Mouse (Mus musculus): ENCODE measurements around the gene Tpst1.
A peak's percentile ranks its signal among the peaks of the same experiment; 100 is the strongest.

Gene Tpst1

DNA sequence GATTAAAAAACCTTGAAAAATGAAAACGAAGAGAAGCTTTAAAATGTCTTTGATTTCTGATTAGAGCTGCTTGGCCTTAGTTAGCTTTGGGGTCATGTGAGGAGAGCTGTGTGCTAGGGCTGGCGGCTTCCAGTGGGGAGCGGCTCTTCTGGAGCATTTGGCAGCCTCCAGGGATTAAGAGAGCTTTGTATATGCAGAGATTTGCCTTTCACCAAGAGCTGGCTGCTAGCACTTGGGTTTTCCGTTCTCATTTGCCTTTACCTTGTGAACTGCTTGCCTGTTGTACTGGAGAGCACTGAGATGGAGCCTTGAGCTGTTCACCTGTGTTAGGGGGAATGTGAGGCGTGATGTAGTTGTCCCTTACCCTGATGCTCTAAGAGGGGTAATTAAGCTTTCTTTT is 20.6 kb upstream of the Tpst1 start:
- DNase-seq (ENCODE audit: low read depth, low spot score) = no peak

DNA sequence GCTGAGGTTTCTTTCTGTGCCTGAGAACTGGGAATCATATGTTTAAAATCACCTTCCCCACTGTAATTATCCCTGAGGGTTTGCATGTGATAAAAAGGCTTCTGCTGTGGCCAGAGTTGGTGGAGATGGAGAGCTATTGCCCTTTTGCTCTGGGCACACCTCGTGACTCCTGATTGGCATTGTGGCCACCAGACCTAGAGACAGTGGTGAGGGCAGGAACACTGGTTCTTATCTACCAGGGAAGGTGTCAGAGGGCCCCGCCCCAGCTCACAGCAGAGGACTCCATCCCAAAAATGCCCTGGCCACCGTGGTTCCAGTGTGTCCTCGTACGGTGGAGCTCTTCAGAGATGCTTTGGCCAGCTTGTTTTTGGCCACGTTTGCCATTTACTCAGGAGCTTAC is 20.2 kb upstream of the Tpst1 start:
- no peak for DNase-seq (ENCODE audit: low read depth, low spot score)

DNA sequence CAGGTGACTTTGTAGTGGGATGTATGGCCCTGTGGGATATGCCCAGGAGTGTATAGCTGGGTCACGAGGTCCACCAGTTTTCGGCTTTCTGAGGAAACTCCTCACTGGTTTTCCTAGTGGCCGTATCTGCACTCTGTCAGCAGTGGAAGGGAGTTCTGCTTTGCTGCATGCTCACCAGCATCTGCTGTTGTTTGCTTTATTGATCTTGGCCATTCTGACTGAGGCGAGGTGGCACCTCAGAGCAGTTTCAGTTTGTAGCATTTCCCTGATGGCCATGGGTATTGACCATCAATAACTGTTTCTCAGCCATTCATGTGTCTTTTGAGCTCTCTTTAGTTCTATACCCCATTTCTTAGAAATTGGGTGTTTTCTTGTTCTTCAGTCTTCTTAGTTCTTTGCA is 17.4 kb upstream of the Tpst1 start:
- no peak for DNase-seq (ENCODE audit: low read depth, low spot score)

DNA sequence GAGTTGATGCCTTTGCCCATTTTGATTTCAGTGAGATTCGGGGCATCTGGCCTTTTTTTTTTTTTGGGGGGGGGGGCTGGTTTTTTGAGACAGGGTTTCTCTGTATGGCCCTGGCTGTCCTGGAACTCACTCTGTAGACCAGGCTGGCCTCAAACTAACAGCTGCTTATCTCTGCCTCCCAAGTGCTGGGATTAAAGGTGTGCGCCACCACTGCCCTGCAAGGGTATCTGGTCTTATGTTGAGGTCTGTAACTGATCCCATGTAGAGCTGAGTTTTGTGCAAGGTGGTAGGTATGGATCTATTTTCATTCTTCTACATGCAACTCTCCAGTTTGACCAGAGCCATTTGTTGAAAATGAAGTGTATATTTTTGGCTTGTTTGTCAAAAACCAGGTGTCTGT is 16.8 kb upstream of the Tpst1 start:
- no peak for DNase-seq (ENCODE audit: low read depth, low spot score)

DNA sequence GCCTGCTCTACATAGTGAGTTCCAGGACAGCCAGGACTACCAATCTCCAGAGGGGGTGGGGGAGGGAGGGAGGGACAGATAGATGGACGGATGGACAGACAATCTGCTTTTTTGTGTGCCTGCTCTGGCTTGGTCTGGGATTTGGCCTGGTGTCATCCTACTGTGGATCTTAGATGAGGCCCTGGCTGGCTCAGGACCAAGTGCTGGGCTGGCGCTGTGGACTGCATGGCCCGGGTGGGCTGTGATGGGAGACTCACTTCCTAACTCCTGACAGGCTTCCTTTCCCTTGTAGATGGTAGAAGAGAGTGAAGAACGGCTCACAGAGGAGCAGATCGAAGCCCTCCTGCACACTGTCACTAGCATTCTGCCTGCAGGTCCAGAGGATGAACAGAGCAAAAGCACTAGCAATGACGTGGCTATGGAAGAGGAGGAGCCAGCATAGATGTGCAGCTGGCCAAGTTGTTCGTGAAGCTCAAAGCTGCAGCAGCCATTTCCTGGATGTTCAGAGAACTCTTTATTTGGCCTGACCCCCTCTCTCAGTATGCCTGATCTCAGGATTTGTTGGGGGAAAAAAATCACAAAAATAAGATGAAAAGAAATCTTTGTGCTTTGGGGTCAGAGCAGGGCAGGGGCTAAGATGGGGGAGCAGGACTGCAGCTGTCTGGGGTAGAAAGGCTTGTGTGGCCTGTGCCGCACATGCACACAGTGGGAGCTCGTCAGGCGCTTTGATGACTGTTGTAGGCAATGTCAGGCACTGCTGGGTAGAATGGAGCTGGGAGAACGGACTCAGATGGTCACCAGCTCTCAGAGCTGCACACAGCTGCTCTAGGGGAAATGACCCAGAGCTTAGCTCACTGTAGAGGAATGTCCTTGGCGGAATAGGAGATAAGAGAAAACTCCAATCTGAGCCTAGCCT is 13.5 kb upstream of the Tpst1 start:
- no peak for DNase-seq (ENCODE audit: low read depth, low spot score)

DNA sequence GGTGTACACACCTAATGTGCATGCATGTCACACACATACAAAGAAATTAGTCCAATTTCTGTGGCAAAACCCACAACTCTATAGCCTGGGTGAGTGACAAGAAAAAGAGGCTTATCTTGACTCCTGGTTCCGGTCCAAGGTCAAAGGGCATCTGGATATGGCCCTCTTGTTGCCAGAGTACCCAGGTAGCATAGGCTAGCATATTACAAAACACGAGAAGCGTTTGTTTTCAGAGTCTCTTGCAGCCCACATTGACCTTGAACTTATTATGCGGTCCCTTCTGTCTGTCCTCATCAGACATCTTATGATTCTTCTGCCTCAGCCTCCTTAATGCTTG is 12.8 kb upstream of the Tpst1 start:
- DNase-seq (ENCODE audit: low read depth, low spot score) = no peak

DNA sequence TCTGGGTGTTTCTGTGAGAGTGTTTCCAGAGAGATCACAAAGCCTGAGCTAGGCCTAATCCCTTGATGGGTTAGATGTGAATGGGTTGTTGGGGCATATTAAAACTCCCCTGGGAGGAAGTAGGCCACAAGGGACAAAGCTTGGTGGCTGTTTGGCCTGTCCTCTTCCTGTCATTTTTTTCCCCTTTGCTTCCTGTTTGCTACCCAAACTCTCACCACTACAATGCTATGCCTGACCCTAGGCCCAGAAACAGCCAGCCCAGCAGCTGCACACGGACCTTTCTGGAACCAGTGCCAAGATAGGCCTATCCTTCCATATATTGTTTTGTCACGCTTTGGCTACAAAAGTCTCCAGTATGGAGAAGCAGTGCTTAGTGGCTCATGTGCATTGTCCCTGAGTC is 11.0 kb upstream of the Tpst1 start:
- DNase-seq (ENCODE audit: low read depth, low spot score) = no peak

DNA sequence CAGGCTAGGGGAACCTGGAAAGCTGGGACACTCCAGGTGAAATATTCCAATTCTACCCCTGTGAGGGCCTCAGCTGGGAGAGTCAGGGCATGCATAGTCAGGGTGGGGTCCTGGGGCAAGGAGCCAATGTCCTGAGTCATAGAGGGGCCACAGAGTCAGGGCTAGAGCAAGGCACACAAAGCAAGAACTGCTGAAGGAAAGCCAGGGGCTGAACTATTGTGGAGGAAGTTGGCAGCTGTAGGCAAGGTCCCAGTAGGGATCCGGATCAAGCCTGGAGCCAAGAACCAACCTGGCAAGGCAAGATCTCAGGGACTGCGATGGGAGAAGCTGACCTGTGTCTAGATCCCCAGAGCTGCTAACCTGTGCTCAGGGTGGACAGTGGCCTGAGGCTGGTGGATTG is 9.4 kb upstream of the Tpst1 start:
- no peak for DNase-seq (ENCODE audit: low read depth, low spot score)

DNA sequence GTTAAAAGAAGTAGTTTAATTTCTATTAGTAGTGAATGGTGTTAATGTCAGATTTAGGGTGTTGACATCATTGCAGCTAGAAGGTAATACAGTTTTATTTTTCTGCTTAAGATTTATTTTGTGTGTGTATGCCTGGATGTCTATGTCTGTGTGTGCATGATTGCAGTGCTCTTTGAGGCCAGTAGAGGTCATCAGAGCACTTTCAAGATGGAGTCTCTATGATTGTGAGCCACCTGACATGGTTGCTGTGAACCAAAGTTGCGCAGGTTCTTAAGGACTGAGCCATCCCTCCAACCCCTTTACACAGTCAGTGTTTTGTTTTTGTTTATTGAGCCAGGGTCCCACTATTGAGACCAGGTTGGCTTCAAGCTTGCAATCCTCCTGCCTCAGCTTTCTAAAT is 7.5 kb upstream of the Tpst1 start:
- DNase-seq (ENCODE audit: low read depth, low spot score) = peak; percentile 82

DNA sequence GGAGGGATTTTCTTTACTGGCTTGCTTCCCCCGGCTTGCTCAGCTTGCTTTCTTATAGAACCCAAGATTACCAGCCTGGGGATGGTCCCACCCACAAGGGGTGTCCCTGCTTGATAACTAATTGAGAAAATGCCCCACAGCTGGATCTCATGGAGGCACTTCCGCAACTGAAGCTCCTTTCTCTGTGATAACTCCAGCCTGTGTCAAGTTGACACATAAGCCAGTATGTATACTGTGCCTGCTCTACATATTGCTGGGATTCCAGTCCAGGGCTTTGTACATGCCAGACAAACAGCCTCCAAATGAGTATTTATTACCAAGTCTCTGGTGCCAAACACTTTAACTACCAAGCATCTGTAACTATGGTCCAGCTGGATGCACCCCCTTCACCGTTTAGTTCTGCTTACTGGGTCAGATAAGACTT is 5.3 kb upstream of the Tpst1 start:
- no peak for DNase-seq (ENCODE audit: low read depth, low spot score)

DNA sequence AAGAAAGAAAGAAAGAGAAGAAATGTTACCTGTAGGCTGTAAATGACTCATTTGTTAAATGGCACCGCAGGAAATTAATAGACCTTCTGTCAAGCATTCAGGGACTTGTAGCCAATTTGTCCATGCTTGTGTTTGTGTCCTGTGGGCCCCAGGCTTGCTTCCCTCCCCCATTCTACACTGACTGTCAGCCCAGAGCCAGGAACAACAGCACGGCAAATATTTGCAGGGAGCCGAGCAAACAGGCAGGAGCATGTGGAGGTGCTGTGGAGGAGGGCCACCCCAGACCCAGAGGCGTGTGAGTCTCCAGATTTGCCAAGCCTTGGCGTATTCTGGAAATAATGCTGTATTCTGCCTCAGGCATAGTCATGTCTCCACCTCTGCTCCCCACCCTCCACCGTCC is 1.4 kb downstream of the Tpst1 start:
- no peak for DNase-seq (ENCODE audit: low read depth, low spot score)

DNA sequence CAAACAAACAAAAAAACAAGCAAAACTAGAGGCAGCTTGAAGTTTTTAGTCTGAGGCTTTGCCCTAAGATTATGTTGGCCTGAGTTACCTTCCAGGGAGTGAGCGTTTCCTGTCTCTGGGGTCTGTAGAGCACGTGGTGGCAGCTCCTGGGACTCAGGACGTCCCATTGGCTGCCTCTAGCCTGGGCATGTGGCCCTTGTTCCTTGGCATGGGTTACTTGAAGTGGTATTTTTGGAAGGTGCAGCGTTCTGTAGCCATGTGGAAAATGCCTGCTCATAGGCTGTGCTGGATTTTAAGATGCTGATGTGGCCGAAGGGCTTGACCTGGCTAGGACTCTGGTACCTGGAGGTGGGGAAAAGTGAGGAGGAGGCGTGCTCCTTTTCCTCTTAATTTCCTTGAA is 3.3 kb downstream of the Tpst1 start:
- peak; percentile 15 for DNase-seq (ENCODE audit: low read depth, low spot score)

DNA sequence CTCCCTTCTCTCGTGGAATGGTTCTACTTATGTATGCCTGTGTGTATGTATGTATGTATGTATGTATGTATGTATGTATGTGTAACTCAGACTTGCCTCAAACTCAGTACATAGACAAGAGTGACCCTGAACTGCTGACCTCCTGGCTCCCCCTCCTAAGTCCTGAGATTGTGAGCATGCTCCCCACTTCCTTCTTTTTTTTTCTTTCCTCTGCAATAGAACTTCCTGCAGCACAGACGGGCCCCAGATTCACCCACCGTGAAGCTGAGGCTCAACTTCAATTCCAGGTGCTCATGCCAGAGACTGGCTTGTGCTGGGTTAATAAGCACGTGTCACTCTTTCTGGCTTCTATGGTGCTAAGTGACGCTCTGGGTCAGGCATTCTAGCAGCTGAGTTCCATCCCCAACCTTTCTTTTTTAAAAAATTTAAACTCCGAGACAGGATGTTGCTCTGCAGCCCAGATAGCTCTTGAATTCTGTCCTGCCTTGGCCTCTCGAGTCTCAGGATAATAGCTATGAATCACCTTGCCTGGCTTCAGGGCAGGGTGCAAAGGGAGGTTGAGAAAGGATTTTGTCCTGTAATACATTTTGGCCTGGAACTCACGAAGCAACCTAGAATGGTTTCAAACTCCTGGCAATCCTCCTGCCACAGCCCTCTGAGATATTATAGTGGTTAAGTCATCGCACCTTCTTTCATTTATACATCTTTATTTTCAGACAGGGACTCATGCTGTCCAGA is 5.1 kb downstream of the Tpst1 start:
- DNase-seq (ENCODE audit: low read depth, low spot score) = no peak

DNA sequence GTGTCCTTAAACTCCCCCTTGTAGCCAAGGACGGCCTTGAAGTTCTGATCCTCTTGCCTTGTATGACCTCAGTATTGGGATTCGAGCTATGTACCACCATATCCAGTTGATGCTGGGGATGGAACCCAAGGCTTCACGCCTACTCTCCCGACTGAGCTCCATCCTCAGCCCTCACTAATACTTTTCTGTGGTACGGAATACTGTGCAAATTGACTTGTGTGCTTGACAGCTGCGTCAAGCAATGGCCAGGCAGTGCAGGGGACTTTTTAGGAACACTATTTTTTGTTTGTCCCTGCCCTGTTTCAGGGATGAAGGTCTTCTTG is 5.7 kb downstream of the Tpst1 start:
- no peak for DNase-seq (ENCODE audit: low read depth, low spot score)

DNA sequence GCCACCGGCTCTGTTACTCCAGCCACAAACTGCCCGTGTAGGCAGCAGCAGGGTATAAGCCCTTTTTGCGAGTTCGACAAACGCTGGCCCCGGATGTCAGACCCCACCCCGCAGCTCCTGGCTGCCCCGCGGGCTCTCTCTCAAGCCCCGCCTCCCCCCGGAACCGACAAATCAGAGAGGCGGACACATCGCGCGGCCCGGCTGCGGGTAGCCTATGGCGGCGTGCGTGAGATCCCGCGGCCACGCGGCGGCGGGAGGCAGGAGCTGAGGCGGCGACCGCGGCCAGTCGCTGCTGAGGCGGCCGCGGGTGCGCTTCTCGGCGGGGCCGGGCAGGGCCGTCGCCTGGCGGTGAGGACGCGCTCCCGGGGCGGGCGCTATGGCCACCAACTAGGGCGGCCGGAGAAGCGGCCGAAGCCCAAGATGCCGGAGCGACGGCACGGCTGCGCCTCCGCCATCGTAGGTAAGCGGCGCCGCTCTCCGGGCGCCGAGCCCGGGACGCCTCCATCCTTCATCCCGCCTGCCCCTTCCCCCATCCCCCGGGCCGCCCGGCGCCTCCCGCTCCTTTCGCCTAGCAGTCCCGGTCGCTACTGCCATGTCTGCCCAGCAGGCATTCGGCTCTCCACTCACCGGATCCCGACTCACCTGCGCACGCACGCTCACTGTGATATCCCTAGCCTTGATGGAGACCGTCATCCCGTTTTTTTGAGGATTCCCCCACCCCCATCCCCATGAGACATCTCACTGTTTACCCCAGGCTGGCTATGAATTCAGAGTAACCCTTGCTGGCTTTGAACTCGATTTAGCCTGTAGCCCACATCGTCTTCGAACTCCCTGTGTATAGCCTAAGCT is 6.3 kb downstream of the Tpst1 start:
- peak; percentile 89 for DNase-seq (ENCODE audit: low read depth, low spot score)

DNA sequence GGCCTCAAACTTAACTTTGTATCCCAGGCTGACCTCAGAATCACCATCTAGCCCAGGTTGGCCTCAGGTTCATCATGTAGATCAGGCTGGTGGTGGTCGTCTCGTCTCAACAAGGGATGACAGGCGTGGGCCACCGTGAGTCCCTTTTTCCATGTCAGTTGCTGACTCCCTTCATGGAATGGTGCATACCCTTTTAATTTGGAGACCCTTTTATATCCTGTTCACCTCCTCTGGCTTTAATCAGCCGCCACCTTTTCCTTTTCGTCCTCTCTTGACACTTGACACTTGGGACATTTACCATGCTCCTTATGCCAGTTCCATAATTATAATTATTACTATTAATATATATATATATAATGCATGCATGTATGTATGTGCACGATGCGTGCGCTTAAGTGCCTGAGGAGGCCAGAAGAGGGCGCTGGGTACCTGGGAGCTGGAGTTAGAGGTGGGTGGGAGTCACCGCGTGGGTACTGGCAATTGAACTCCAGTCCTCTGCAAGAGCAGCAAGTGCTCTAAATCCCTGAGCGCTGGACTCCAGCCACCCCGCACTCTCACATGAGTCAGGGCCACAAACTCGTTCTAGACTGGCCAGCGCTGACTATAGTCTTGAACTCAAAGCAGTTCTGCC is 7.0 kb downstream of the Tpst1 start:
- peak; percentile 68 for DNase-seq (ENCODE audit: low read depth, low spot score)

DNA sequence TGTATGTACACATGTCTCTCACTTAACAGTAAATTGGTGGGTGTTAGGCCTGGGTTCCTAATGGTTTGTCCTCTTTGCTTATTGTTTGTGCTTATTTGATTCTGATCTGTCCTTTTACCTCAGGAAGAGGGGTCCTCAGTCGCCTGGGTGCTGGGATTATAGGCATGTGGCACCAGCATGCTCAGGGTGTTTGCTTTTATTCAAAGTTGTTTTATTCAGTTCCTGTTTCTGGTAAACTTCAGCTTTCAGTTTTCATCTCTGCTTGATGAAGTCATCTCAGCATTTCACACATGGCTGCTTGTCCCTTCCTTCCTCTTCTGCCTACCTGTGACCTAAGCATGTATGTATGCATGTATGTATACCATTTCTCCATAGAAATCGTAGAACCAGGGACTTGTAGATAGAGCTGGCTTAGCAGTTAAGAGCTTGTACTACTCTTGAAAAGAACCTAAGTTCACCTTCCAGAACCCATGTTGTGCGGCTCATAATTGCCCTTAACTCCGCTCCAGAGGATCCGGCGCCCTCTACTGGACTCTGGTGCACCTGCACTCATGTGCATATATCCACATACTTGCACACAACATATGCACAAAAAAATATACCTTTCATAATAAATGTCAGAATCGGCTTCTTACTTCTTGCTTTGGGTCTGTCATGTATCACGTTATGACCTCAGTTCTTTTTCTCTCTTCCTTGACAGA is 8.2 kb downstream of the Tpst1 start:
- DNase-seq (ENCODE audit: low read depth, low spot score) = peak; percentile 22

DNA sequence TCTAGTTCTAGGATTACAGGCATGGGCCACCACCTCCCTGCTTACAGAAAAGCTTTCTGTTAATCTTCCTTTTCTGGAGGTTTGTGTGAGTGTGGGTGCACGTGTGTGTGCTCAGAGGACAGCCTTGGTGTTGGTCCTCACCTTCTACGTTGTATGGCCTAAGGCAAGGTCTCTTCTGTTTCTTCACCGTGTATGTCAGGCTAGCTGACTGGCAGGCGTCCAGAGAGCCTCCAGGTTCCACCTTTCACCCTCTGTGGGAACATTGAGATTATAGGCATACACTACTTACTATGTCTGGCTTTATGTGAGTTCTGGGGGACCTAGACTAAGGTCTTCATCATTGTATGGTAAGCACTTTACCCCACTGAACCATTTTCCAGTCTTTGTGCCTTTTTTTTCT is 9.3 kb downstream of the Tpst1 start:
- no peak for DNase-seq (ENCODE audit: low read depth, low spot score)

DNA sequence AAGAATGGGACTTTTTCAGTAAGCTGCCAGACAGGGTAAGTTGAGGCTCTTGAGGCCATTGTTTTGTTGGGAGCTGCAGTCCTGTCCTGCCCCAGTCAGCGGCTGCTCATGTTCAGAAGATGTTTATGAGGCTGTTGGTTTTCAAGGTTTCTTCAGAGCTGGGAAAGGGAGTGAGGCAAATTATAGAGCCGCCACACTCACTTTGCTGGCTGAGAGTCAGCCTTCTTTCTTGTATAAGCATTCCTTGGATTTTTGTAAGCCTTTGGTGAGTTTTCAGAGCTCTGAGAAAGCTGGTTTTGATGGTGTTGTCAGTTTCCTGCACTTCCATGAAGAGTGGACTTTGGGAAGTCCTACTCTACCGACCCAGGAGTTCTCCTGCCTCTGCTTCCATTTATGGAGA is 11.1 kb downstream of the Tpst1 start:
- no peak for DNase-seq (ENCODE audit: low read depth, low spot score)

DNA sequence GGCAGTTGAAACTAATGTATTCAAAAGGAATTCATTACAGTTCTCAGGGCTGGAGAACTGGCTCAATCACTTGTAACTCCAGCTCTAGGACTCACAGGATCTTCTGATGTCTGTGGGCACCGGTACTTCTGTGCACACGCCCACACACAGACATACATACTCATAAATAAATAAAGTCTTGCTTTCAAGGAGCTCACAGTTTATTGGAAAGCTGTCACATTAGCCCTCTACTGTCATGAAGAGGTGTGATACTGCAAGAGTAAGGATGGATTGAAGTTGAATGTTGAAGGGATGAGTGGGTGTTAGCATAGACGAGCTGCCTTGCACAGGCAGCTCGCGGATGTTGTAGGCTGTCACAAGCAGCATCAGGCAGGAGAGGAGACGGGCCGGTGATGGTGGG is 14.9 kb downstream of the Tpst1 start:
- no peak for DNase-seq (ENCODE audit: low read depth, low spot score)

DNA sequence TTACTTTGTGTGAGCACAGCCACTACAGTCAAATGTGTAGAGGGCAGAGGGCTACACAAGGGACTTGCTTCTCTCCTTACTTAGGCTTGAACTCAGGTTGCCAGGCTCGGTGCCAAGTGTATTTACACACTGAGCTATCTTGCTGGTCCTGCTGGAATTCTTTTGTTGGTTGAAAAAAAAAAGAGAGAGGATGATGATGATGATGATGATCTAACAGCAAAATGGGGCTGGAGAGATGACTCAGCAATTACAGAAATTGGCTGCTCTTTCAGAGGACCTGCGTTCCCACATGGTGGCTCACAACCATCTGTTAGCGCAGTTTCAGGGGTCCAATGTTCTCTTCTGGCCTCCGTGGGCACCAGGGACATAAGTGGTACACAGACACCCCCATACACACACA is 15.5 kb downstream of the Tpst1 start:
- no peak for DNase-seq (ENCODE audit: low read depth, low spot score)

Data from ES-CJ7 (cell line).